Mouse (Mus musculus) bone marrow, adult 2 months (tissue): Measurements from ENCODE around the gene Swap70.

Source experiments
- CTCF ChIP-seq: fragments of 200-500 bp; IDR thresholded peaks from 2 replicates; pipeline ENCODE4 v1.5.1; 2011; ENCODE audit warnings: low read length, control low read depth; ENCODE audit not compliant: control insufficient read depth, insufficient read depth
- POLR2A ChIP-seq: fragments of 200-500 bp; IDR thresholded peaks from 2 replicates; pipeline ENCODE4 v1.6.1; 2011; ENCODE audit warnings: low read depth, mild to moderate bottlenecking, control low read depth, low read length, borderline replicate concordance; ENCODE audit not compliant: control insufficient read depth

DNA sequence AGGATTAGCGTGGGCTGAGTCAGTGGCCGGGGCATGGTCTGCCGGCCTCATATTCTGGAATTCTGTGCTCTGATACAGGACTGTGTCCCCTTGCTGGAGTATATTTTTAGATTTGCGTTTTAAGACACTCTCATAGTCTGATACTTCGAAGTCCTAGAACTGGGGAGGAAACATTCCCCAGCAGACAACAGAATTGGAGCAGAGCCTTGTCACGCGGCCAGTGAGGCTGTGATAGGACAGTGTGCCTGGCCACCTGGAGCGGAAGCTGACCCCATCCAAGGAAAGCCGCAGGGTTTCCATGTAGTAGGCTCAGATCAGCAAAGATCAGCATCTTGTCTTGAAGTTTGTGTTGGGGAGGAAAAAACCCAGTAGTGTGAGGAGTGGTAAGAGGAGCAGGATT is 23.6 kb downstream of the Swap70 start:
- no peak for TF ChIP-seq CTCF
- TF ChIP-seq POLR2A: no peak
